Mouse (Mus musculus): ENCODE data around the gene Sarm1. TPM values are rescaled to one million over a fixed set of nuclear protein-coding genes. Genes with fewer than 3 reads are reported as not detected.
A peak's percentile ranks its signal among the peaks of the same experiment; 100 is the strongest.

Gene Sarm1
- polyA plus RNA-seq, 1 experiment from 2014 or later = 4.0 TPM

GRCm38 (mm10) chr11:78483639-78484038, 13.9 kb downstream of the Sarm1 start:
- DNase-seq (ENCODE audit: low spot score) (no peak), ATAC-seq (ENCODE audit: low read depth) (no peak)
- no peaks in the 10 kb centered on the region for H3K36me3 ChIP-seq (ENCODE audit: control insufficient read depth, insufficient read depth, low read length)
- no peak overlapping the region for H3K4me2 ChIP-seq (ENCODE audit: low read depth, low read length)
- no peaks in the 10 kb centered on the region for H3K4me1 ChIP-seq (ENCODE audit: control insufficient read depth, insufficient read depth, low read length)
- peaks cover 22% of the 10 kb centered on the region for H3K27me3 ChIP-seq (replicated peaks; ENCODE audit: control insufficient read depth, insufficient read depth, low read length)
- no peak overlapping the region for H3K27ac ChIP-seq (replicated peaks; ENCODE audit: low read depth, low read length)
- no peak overlapping the region for H3K9ac ChIP-seq (ENCODE audit: low read depth, low read length)
- H3K4me3 ChIP-seq (ENCODE audit: low read depth, low read length) = no peak overlapping the region
- WGBS = 62% methylated on average over 7 of the region's 7 CpGs
- no peaks in the 10 kb centered on the region for H3K9me3 ChIP-seq (ENCODE audit: control insufficient read depth, low read length)

GRCm38 (mm10) chr11:78475289-78475688, 22.3 kb downstream of the Sarm1 start:
- Histone ChIP-seq H3K9me3 (ENCODE audit: control insufficient read depth, low read length) (no peaks in the 10 kb centered on the region), H3K27me3 (replicated peaks; ENCODE audit: control insufficient read depth, insufficient read depth, low read length) (no peaks in the 10 kb centered on the region), H3K4me1 (ENCODE audit: control insufficient read depth, insufficient read depth, low read length) (no peaks in the 10 kb centered on the region), H3K4me2 (ENCODE audit: low read depth, low read length) (no peak overlapping the region), H3K36me3 (ENCODE audit: control insufficient read depth, insufficient read depth, low read length) (no peaks in the 10 kb centered on the region), H3K27ac (replicated peaks; ENCODE audit: low read depth, low read length) (no peak overlapping the region), H3K4me3 (ENCODE audit: low read depth, low read length) (no peak overlapping the region), H3K9ac (ENCODE audit: low read depth, low read length) (no peak overlapping the region)
- DNase-seq (ENCODE audit: low spot score) (no peak), ATAC-seq (ENCODE audit: low read depth) (no peak)
- WGBS = 78% methylated on average over 3 of the region's 3 CpGs

- Histone ChIP-seq H3K36me3 (ENCODE audit: control insufficient read depth, insufficient read depth, low read length) (no peaks in the 10 kb centered on the region), H3K9ac (ENCODE audit: low read depth, low read length) (no peak overlapping the region), H3K27ac (replicated peaks; ENCODE audit: low read depth, low read length) (no peak overlapping the region), H3K4me3 (ENCODE audit: low read depth, low read length) (no peak overlapping the region), H3K27me3 (replicated peaks; ENCODE audit: control insufficient read depth, insufficient read depth, low read length) (no peaks in the 10 kb centered on the region), H3K4me1 (ENCODE audit: control insufficient read depth, insufficient read depth, low read length) (peaks cover 1% of the 10 kb centered on the region; the same call in 1 of the 2 replicates), H3K9me3 (ENCODE audit: control insufficient read depth, low read length) (no peaks in the 10 kb centered on the region), H3K4me2 (ENCODE audit: low read depth, low read length) (no peak overlapping the region)
- no peak for DNase-seq (ENCODE audit: low spot score)
- 89% methylated on average over 10 of the region's 10 CpGs for WGBS
- ATAC-seq (ENCODE audit: low read depth) = no peak
Measured at GRCm38 (mm10) chr11:78471326-78472103, 26.0 kb downstream of the Sarm1 start.

GRCm38 (mm10) chr11:78467932-78468331, 29.6 kb downstream of the Sarm1 start:
- DNase-seq (ENCODE audit: low spot score) (no peak), ATAC-seq (ENCODE audit: low read depth) (no peak)
- Histone ChIP-seq H3K36me3 (ENCODE audit: control insufficient read depth, insufficient read depth, low read length) (no peaks in the 10 kb centered on the region), H3K4me1 (ENCODE audit: control insufficient read depth, insufficient read depth, low read length) (peaks cover 10% of the 10 kb centered on the region), H3K9ac (ENCODE audit: low read depth, low read length) (0 out of 2 replicates have a peak overlapping the region, but pooled peaks have one; percentile 8), H3K27me3 (replicated peaks; ENCODE audit: control insufficient read depth, insufficient read depth, low read length) (no peaks in the 10 kb centered on the region), H3K27ac (replicated peaks; ENCODE audit: low read depth, low read length) (no peak overlapping the region), H3K4me3 (ENCODE audit: low read depth, low read length) (no peak overlapping the region), H3K9me3 (ENCODE audit: control insufficient read depth, low read length) (no peaks in the 10 kb centered on the region), H3K4me2 (ENCODE audit: low read depth, low read length) (no peak overlapping the region)
- WGBS = 44% methylated on average over 3 of the region's 3 CpGs

- Histone ChIP-seq H3K4me1 (ENCODE audit: control insufficient read depth, insufficient read depth, low read length) (peaks cover 10% of the 10 kb centered on the region), H3K27me3 (replicated peaks; ENCODE audit: control insufficient read depth, insufficient read depth, low read length) (no peaks in the 10 kb centered on the region), H3K36me3 (ENCODE audit: control insufficient read depth, insufficient read depth, low read length) (no peaks in the 10 kb centered on the region), H3K4me3 (ENCODE audit: low read depth, low read length) (no peak overlapping the region), H3K27ac (replicated peaks; ENCODE audit: low read depth, low read length) (no peak overlapping the region), H3K9ac (ENCODE audit: low read depth, low read length) (no peak overlapping the region), H3K4me2 (ENCODE audit: low read depth, low read length) (no peak overlapping the region), H3K9me3 (ENCODE audit: control insufficient read depth, low read length) (no peaks in the 10 kb centered on the region)
- ATAC-seq (ENCODE audit: low read depth) (no peak), DNase-seq (ENCODE audit: low spot score) (no peak)
- 78% methylated on average over 7 of the region's 7 CpGs for WGBS
Measured at GRCm38 (mm10) chr11:78467515-78467914, 30.0 kb downstream of the Sarm1 start.

- Histone ChIP-seq H3K9ac (ENCODE audit: low read depth, low read length) (peak overlapping the region; percentile 88), H3K4me3 (ENCODE audit: low read depth, low read length) (peak overlapping the region; percentile 78), H3K9me3 (ENCODE audit: control insufficient read depth, low read length) (peaks cover 4% of the 10 kb centered on the region; the same call in 1 of the 2 replicates), H3K27ac (replicated peaks; ENCODE audit: low read depth, low read length) (peak overlapping the region; percentile 96), H3K4me1 (ENCODE audit: control insufficient read depth, insufficient read depth, low read length) (peaks cover 10% of the 10 kb centered on the region), H3K27me3 (replicated peaks; ENCODE audit: control insufficient read depth, insufficient read depth, low read length) (no peaks in the 10 kb centered on the region), H3K36me3 (ENCODE audit: control insufficient read depth, insufficient read depth, low read length) (no peaks in the 10 kb centered on the region), H3K4me2 (ENCODE audit: low read depth, low read length) (peak overlapping the region; percentile 91)
- no peak for ATAC-seq (ENCODE audit: low read depth)
- DNase-seq (ENCODE audit: low spot score) = no peak
- WGBS = 68% methylated on average over 23 of the region's 23 CpGs
Measured at GRCm38 (mm10) chr11:78466242-78466912, 31.2 kb downstream of the Sarm1 start.

GRCm38 (mm10) chr11:78465568-78466180, 31.9 kb downstream of the Sarm1 start, which contains the start of gene Slc46a1:
TSS of gene Slc46a1 (plus strand) at chr11:78465697.
- Histone ChIP-seq H3K9ac (ENCODE audit: low read depth, low read length) (peak within 1 kb of the TSS; percentile 88), H3K27me3 (replicated peaks; ENCODE audit: control insufficient read depth, insufficient read depth, low read length) (no peaks in the 10 kb centered on the region), H3K4me1 (ENCODE audit: control insufficient read depth, insufficient read depth, low read length) (peaks cover 10% of the 10 kb centered on the region), H3K4me3 (ENCODE audit: low read depth, low read length) (peak within 1 kb of the TSS; percentile 78), H3K36me3 (ENCODE audit: control insufficient read depth, insufficient read depth, low read length) (no peaks in the 10 kb centered on the region), H3K9me3 (ENCODE audit: control insufficient read depth, low read length) (peaks cover 4% of the 10 kb centered on the region; the same call in 1 of the 2 replicates), H3K27ac (replicated peaks; ENCODE audit: low read depth, low read length) (peak within 1 kb of the TSS; percentile 96), H3K4me2 (ENCODE audit: low read depth, low read length) (peak within 1 kb of the TSS; percentile 91)
- DNase-seq (ENCODE audit: low spot score) = peak; percentile 97
- under 1% methylated on average over 41 of the region's 41 CpGs for WGBS
- peak; percentile 98 for ATAC-seq (ENCODE audit: low read depth)

- H3K4me2 ChIP-seq (ENCODE audit: low read depth, low read length) = peak overlapping the region; percentile 91
- peaks cover 10% of the 10 kb centered on the region for H3K4me1 ChIP-seq (ENCODE audit: control insufficient read depth, insufficient read depth, low read length)
- peak overlapping the region; percentile 78 for H3K4me3 ChIP-seq (ENCODE audit: low read depth, low read length)
- no peaks in the 10 kb centered on the region for H3K36me3 ChIP-seq (ENCODE audit: control insufficient read depth, insufficient read depth, low read length)
- peak overlapping the region; percentile 88 for H3K9ac ChIP-seq (ENCODE audit: low read depth, low read length)
- WGBS = 19% methylated on average over 9 of the region's 9 CpGs
- DNase-seq (ENCODE audit: low spot score) (peak; percentile 47), ATAC-seq (ENCODE audit: low read depth) (no peak)
- no peaks in the 10 kb centered on the region for H3K27me3 ChIP-seq (replicated peaks; ENCODE audit: control insufficient read depth, insufficient read depth, low read length)
- H3K9me3 ChIP-seq (ENCODE audit: control insufficient read depth, low read length) = peaks cover 4% of the 10 kb centered on the region; the same call in 1 of the 2 replicates
- H3K27ac ChIP-seq (replicated peaks; ENCODE audit: low read depth, low read length) = peak overlapping the region; percentile 96
Measured at GRCm38 (mm10) chr11:78465116-78465515, 32.4 kb downstream of the Sarm1 start.

Data from embryonic facial prominence, embryonic 14.5 days (tissue).